Mouse (Mus musculus): ENCODE measurements around the gene Wdr27.

- TF ChIP-seq CTCF (IDR thresholded peaks at IDR 0.05; ENCODE audit: low read depth, low read length), result no peak
- TF ChIP-seq GATA1 (IDR thresholded peaks at IDR 0.05; ENCODE audit: borderline replicate concordance, low read length), result no peak
- no peak for TF ChIP-seq GATA2 (IDR thresholded peaks at IDR 0.05; ENCODE audit: borderline replicate concordance, low read depth, low read length)
- TF ChIP-seq POLR2AphosphoS5 (IDR thresholded peaks at IDR 0.05; ENCODE audit: insufficient replicate concordance, low read depth, low read length), result no peak
Measured at GRCm38 (mm10) chr17:14910771-14911170, 32.2 kb downstream of the Wdr27 start.
